Mouse (Mus musculus) hindbrain, embryonic 12.5 days (tissue): ENCODE measurements at regions not wholly inside any gene's neighbourhood (a gene's known extent, or its start where the extent isn't known, plus 50 kb on each side); places are given as distances from the start of the nearest gene placed in this dataset.

Experiments
- ATAC-seq: fragments of 200-750 bp; cut with Nextera tagmentation; 2 replicates; pipeline ENCODE4 v1.8.0; 2017; ENCODE audit warnings: moderate TSS enrichment; ENCODE audit not compliant: low FRiP score
- H3K27ac ChIP-seq: fragments of 300-500 bp; sonication (generic); 2 replicates; pipeline ENCODE4 v1.5.1; 2016; ENCODE audit warnings: mild to moderate bottlenecking
- H3K27me3 ChIP-seq: fragments of 300-500 bp; sonication (generic); 2 replicates; pipeline ENCODE4 v1.6.1; 2016; ENCODE audit warnings: mild to moderate bottlenecking
- H3K36me3 ChIP-seq: fragments of 300-500 bp; sonication (generic); 2 replicates; pipeline ENCODE4 v1.6.1; 2016; ENCODE audit warnings: mild to moderate bottlenecking
- H3K4me1 ChIP-seq: fragments of 300-500 bp; sonication (generic); 2 replicates; pipeline ENCODE4 v1.6.1; 2016
- H3K4me2 ChIP-seq: fragments of 300-500 bp; sonication (generic); replicated peaks from 2 replicates; pipeline ENCODE4 v1.6.1; 2016; ENCODE audit warnings: mild to moderate bottlenecking
- H3K4me3 ChIP-seq: fragments of 300-500 bp; sonication (generic); 2 replicates; pipeline ENCODE4 v1.5.1; 2016; ENCODE audit warnings: mild to moderate bottlenecking
- H3K9ac ChIP-seq: fragments of 300-500 bp; sonication (generic); 2 replicates; pipeline ENCODE4 v1.6.1; 2016; ENCODE audit warnings: mild to moderate bottlenecking, moderate library complexity
- H3K9me3 ChIP-seq: fragments of 300-500 bp; sonication (generic); replicated peaks from 2 replicates; pipeline ENCODE4 v1.6.1; 2016; ENCODE audit warnings: mild to moderate bottlenecking
- WGBS: fragments of 180-500 bp; shearing (Covaris S2); methylation state at CpG from one replicate; pipeline ENCODE4 v1.1.7; 2016; 5-methylcytosine and 5-hydroxymethylcytosine counted together

- no peaks in the 10 kb centered on the region for H3K9me3 ChIP-seq
- H3K4me3 ChIP-seq = no peak overlapping the region
- ATAC-seq = 0 out of 2 replicates have a peak, but pooled peaks have one; percentile 46
- H3K4me1 ChIP-seq = no peaks in the 10 kb centered on the region
- 25% methylated on average over 6 of the region's 6 CpGs for WGBS
- no peak overlapping the region for H3K9ac ChIP-seq
- H3K27ac ChIP-seq = no peak overlapping the region
- no peak overlapping the region for H3K4me2 ChIP-seq
- no peaks in the 10 kb centered on the region for H3K36me3 ChIP-seq
- H3K27me3 ChIP-seq = peaks cover 10% of the 10 kb centered on the region; the same call in 1 of the 2 replicates
Observed at GRCm38 (mm10) chr8:26345078-26345477, 225.7 kb downstream of the Gm45692 start.

GRCm38 (mm10) chr8:26349231-26349630 is 229.9 kb downstream of the Gm45692 start:
- Histone ChIP-seq H3K9ac (no peak overlapping the region), H3K4me1 (peaks cover 27% of the 10 kb centered on the region), H3K9me3 (no peaks in the 10 kb centered on the region), H3K4me2 (no peak overlapping the region), H3K27me3 (peaks cover 10% of the 10 kb centered on the region; the same call in 1 of the 2 replicates), H3K36me3 (no peaks in the 10 kb centered on the region), H3K4me3 (no peak overlapping the region), H3K27ac (no peak overlapping the region)
- 90% methylated on average over 7 of the region's 7 CpGs for WGBS
- no peak for ATAC-seq

- no peak overlapping the region for H3K27ac ChIP-seq
- H3K4me3 ChIP-seq = no peak overlapping the region
- H3K4me1 ChIP-seq = peaks cover 34% of the 10 kb centered on the region
- H3K9me3 ChIP-seq = no peaks in the 10 kb centered on the region
- peaks cover 10% of the 10 kb centered on the region; the same call in 1 of the 2 replicates for H3K27me3 ChIP-seq
- ATAC-seq = no peak
- H3K4me2 ChIP-seq = no peak overlapping the region
- no peaks in the 10 kb centered on the region for H3K36me3 ChIP-seq
- no peak overlapping the region for H3K9ac ChIP-seq
- 80% methylated on average over 3 of the region's 3 CpGs for WGBS
Observed at GRCm38 (mm10) chr8:26349854-26350253, 230.5 kb downstream of the Gm45692 start.

DNA sequence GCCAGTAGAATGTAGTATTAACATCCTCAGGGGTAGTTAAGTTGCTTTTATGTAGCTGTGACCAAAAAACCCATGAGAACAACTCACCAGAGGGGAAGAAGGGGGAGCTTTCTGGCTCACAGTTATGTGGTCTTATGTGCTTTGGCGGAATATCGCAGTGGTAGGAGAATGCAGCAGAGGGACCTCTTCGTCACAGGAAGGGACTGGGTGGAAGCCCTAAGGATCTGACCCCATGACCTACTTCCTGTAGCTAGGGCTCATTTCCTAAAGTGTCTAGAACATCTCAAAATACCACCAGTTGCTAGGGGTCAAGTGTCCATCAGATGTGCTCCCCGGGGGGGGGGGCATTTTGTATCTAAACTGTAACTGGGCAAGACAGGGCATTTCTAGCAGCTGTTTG is 231.3 kb downstream of the Gm45692 start:
- Histone ChIP-seq H3K36me3 (no peaks in the 10 kb centered on the region), H3K4me2 (no peak overlapping the region), H3K27me3 (peaks cover 10% of the 10 kb centered on the region; the same call in 1 of the 2 replicates), H3K9me3 (no peaks in the 10 kb centered on the region), H3K27ac (no peak overlapping the region), H3K9ac (no peak overlapping the region), H3K4me1 (peaks cover 35% of the 10 kb centered on the region), H3K4me3 (no peak overlapping the region)
- WGBS = 80% methylated on average over 4 of the region's 4 CpGs
- no peak for ATAC-seq

- Histone ChIP-seq H3K9me3 (no peaks in the 10 kb centered on the region), H3K4me1 (peaks cover 35% of the 10 kb centered on the region), H3K27me3 (peaks cover 10% of the 10 kb centered on the region; the same call in 1 of the 2 replicates), H3K27ac (peak overlapping the region; percentile 77), H3K4me2 (peak overlapping the region; percentile 50), H3K36me3 (no peaks in the 10 kb centered on the region), H3K4me3 (peak overlapping the region; percentile 17), H3K9ac (0 out of 2 replicates have a peak overlapping the region, but pooled peaks have one; percentile 35)
- WGBS = 30% methylated on average over 21 of the region's 21 CpGs
- peak; percentile 83 for ATAC-seq
Observed at GRCm38 (mm10) chr8:26351643-26352540, 232.6 kb downstream of the Gm45692 start.

DNA sequence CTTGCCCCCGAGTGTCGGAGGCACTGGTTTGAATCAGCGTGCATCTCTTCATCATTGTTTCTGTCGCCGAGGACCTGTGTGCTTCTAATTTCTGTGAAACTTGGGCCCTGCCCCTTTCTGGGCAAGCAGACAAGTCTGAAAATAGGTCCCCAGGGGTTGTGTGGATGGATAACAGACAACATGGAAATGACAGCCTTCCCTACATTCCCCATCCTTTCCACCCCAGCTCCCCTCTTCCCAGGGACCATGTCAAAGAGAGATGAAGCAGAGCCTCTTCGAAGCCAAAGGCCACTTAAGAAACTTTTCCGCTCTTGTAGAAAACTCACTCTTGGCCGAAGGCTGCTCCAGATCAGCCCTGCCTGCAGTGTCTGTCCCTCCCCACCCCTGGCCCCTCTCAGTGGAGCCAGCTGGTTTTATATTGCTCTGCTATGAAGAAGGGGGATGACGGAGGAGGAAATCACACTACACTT is 233.2 kb downstream of the Gm45692 start:
- H3K27ac ChIP-seq = peak overlapping the region; percentile 77
- H3K36me3 ChIP-seq = no peaks in the 10 kb centered on the region
- no peaks in the 10 kb centered on the region for H3K9me3 ChIP-seq
- no peak for ATAC-seq
- peak overlapping the region; percentile 17 for H3K4me3 ChIP-seq
- peaks cover 8% of the 10 kb centered on the region; the same call in 1 of the 2 replicates for H3K27me3 ChIP-seq
- peak overlapping the region; percentile 50 for H3K4me2 ChIP-seq
- no peak overlapping the region for H3K9ac ChIP-seq
- H3K4me1 ChIP-seq = peaks cover 35% of the 10 kb centered on the region
- WGBS = 30% methylated on average over 9 of the region's 9 CpGs

- ATAC-seq = no peak
- Histone ChIP-seq H3K9me3 (no peaks in the 10 kb centered on the region), H3K4me2 (no peak overlapping the region), H3K36me3 (no peaks in the 10 kb centered on the region), H3K27me3 (0 out of 2 replicates have a peak, but pooled peaks cover under 1% of the 10 kb centered on the region), H3K9ac (no peak overlapping the region), H3K4me1 (peaks cover 35% of the 10 kb centered on the region), H3K4me3 (no peak overlapping the region), H3K27ac (no peak overlapping the region)
- WGBS = 62% methylated on average over 3 of the region's 3 CpGs
Observed at GRCm38 (mm10) chr8:26353476-26353875, 234.1 kb downstream of the Gm45692 start.

- no peak for ATAC-seq
- no peak overlapping the region for H3K4me2 ChIP-seq
- H3K27ac ChIP-seq = no peak overlapping the region
- peaks cover 38% of the 10 kb centered on the region for H3K4me1 ChIP-seq
- H3K9me3 ChIP-seq = no peaks in the 10 kb centered on the region
- H3K9ac ChIP-seq = no peak overlapping the region
- WGBS = 23% methylated on average over 4 of the region's 4 CpGs
- no peaks in the 10 kb centered on the region for H3K36me3 ChIP-seq
- H3K27me3 ChIP-seq = no peaks in the 10 kb centered on the region
- no peak overlapping the region for H3K4me3 ChIP-seq
Observed at GRCm38 (mm10) chr8:26354516-26354915, 235.2 kb downstream of the Gm45692 start.

DNA sequence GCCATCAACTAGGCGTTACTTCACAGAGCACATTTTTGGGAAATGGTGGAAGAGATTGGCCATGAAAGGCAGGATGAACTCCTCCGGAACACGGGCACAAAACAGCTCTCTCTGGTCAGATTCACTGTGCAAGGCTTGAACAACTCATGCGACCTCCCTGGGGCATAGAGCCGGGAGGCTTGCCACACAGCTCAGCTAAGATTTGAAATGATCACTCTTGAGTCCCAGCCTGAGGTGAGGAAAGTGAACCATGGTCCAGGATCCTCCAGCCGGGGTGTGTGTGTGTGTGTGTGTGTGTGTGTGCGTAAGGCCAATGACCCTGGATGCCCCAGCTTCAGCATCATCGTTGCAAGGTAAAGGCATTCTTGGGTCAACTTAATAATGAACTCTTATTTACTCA is 237.5 kb downstream of the Gm45692 start:
- WGBS = 81% methylated on average over 8 of the region's 8 CpGs
- H3K4me3 ChIP-seq = no peak overlapping the region
- ATAC-seq = no peak
- peaks cover 29% of the 10 kb centered on the region for H3K4me1 ChIP-seq
- no peaks in the 10 kb centered on the region for H3K9me3 ChIP-seq
- H3K27me3 ChIP-seq = no peaks in the 10 kb centered on the region
- H3K36me3 ChIP-seq = no peaks in the 10 kb centered on the region
- H3K4me2 ChIP-seq = no peak overlapping the region
- no peak overlapping the region for H3K9ac ChIP-seq
- H3K27ac ChIP-seq = no peak overlapping the region

DNA sequence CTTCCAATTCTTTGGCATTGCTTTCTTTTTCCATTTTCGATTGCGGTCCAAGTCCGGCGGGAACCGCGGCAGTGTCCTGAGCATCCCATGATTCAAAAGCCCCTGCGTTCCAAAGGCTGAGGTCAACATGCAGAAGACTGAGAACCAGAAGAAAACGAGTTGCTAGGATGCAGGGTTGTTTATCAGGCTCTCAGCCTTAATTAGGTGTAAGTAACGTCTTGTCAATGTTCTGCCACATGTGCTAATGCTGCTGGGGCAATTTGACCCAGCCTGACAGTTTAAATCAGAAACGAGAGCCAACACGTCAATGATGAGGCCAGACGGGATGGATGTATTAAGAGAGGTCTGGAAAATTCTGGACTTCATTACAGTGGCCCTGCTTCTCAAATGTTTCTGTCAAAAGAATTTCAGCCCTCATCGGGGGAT is 239.4 kb downstream of the Gm45692 start:
- peaks cover 14% of the 10 kb centered on the region for H3K4me1 ChIP-seq
- 61% methylated on average over 13 of the region's 13 CpGs for WGBS
- H3K27ac ChIP-seq = no peak overlapping the region
- no peak overlapping the region for H3K9ac ChIP-seq
- ATAC-seq = no peak
- H3K36me3 ChIP-seq = no peaks in the 10 kb centered on the region
- no peak overlapping the region for H3K4me2 ChIP-seq
- no peaks in the 10 kb centered on the region for H3K9me3 ChIP-seq
- no peaks in the 10 kb centered on the region for H3K27me3 ChIP-seq
- H3K4me3 ChIP-seq = no peak overlapping the region

- H3K27ac ChIP-seq = no peak overlapping the region
- H3K36me3 ChIP-seq = no peaks in the 10 kb centered on the region
- ATAC-seq = no peak
- no peak overlapping the region for H3K4me2 ChIP-seq
- H3K9ac ChIP-seq = no peak overlapping the region
- no peaks in the 10 kb centered on the region for H3K27me3 ChIP-seq
- H3K9me3 ChIP-seq = no peaks in the 10 kb centered on the region
- H3K4me3 ChIP-seq = no peak overlapping the region
- H3K4me1 ChIP-seq = 0 out of 2 replicates have a peak, but pooled peaks cover 3% of the 10 kb centered on the region
- WGBS = 83% methylated on average over 5 of the region's 5 CpGs
Observed at GRCm38 (mm10) chr8:26362366-26362765, 243.0 kb downstream of the Gm45692 start.

- no peaks in the 10 kb centered on the region for H3K27me3 ChIP-seq
- 0 out of 2 replicates have a peak, but pooled peaks cover 2% of the 10 kb centered on the region for H3K4me1 ChIP-seq
- no peak for ATAC-seq
- 86% methylated on average over 4 of the region's 4 CpGs for WGBS
- no peaks in the 10 kb centered on the region for H3K36me3 ChIP-seq
- H3K9me3 ChIP-seq = no peaks in the 10 kb centered on the region
- no peak overlapping the region for H3K4me3 ChIP-seq
- H3K27ac ChIP-seq = no peak overlapping the region
- no peak overlapping the region for H3K9ac ChIP-seq
- no peak overlapping the region for H3K4me2 ChIP-seq
Observed at GRCm38 (mm10) chr8:26363616-26364015, 244.3 kb downstream of the Gm45692 start.
